Mouse (Mus musculus): ENCODE measurements around the gene Lrrc25. TPM values are rescaled to one million over a fixed set of nuclear protein-coding genes. Genes with fewer than 3 reads are reported as not detected.

The Lrrc25 gene
- polyA plus RNA-seq, 1 experiment from 2014 or later = 1.1 TPM

- Histone ChIP-seq H3K9ac (replicated peaks; ENCODE audit: low read depth, low read length) (no peak overlapping the region), H3K27me3 (replicated peaks; ENCODE audit: control insufficient read depth, insufficient read depth, low read length) (peaks cover 5% of the 10 kb centered on the region; the same call in 1 of the 2 replicates), H3K4me2 (ENCODE audit: low read length) (no peak overlapping the region), H3K4me1 (replicated peaks; ENCODE audit: control insufficient read depth, insufficient read depth, low read length) (peaks cover 51% of the 10 kb centered on the region), H3K9me3 (ENCODE audit: control insufficient read depth, low read length) (no peaks in the 10 kb centered on the region), H3K27ac (ENCODE audit: low read length) (no peak overlapping the region), H3K36me3 (ENCODE audit: control insufficient read depth, insufficient read depth) (no peaks in the 10 kb centered on the region; the same call in 1 of the 2 replicates), H3K4me3 (replicated peaks; ENCODE audit: low read length) (no peak overlapping the region)
- WGBS = 91% methylated on average over 9 of the region's 9 CpGs
- no peak for ATAC-seq
Observed at GRCm38 (mm10) chr8:70605871-70606779, 9.8 kb upstream of the Lrrc25 start.

GRCm38 (mm10) chr8:70606780-70607602 lies 9.0 kb upstream of the Lrrc25 start:
- Histone ChIP-seq H3K27me3 (replicated peaks; ENCODE audit: control insufficient read depth, insufficient read depth, low read length) (peaks cover 5% of the 10 kb centered on the region; the same call in 1 of the 2 replicates), H3K4me3 (replicated peaks; ENCODE audit: low read length) (peak overlapping the region; percentile 82), H3K4me1 (replicated peaks; ENCODE audit: control insufficient read depth, insufficient read depth, low read length) (peaks cover 50% of the 10 kb centered on the region), H3K9ac (replicated peaks; ENCODE audit: low read depth, low read length) (peak overlapping the region; percentile 87), H3K36me3 (ENCODE audit: control insufficient read depth, insufficient read depth) (no peaks in the 10 kb centered on the region; the same call in 1 of the 2 replicates), H3K4me2 (ENCODE audit: low read length) (peak overlapping the region; percentile 87), H3K9me3 (ENCODE audit: control insufficient read depth, low read length) (no peaks in the 10 kb centered on the region), H3K27ac (ENCODE audit: low read length) (no peak overlapping the region)
- 69% methylated on average over 18 of the region's 18 CpGs for WGBS
- no peak for ATAC-seq

GRCm38 (mm10) chr8:70607603-70607897 lies 8.4 kb upstream of the Lrrc25 start:
- Histone ChIP-seq H3K4me2 (ENCODE audit: low read length) (peak overlapping the region; percentile 87), H3K9ac (replicated peaks; ENCODE audit: low read depth, low read length) (peak overlapping the region; percentile 87), H3K36me3 (ENCODE audit: control insufficient read depth, insufficient read depth) (no peaks in the 10 kb centered on the region; the same call in 1 of the 2 replicates), H3K9me3 (ENCODE audit: control insufficient read depth, low read length) (no peaks in the 10 kb centered on the region), H3K27ac (ENCODE audit: low read length) (no peak overlapping the region), H3K27me3 (replicated peaks; ENCODE audit: control insufficient read depth, insufficient read depth, low read length) (peaks cover 5% of the 10 kb centered on the region; the same call in 1 of the 2 replicates), H3K4me3 (replicated peaks; ENCODE audit: low read length) (peak overlapping the region; percentile 82), H3K4me1 (replicated peaks; ENCODE audit: control insufficient read depth, insufficient read depth, low read length) (peaks cover 49% of the 10 kb centered on the region)
- ATAC-seq = no peak
- WGBS = 34% methylated on average over 6 of the region's 6 CpGs

GRCm38 (mm10) chr8:70607898-70608748 lies 7.8 kb upstream of the Lrrc25 start:
- no peaks in the 10 kb centered on the region for H3K9me3 ChIP-seq (ENCODE audit: control insufficient read depth, low read length)
- peak overlapping the region; percentile 32 for H3K27ac ChIP-seq (ENCODE audit: low read length)
- no peaks in the 10 kb centered on the region for H3K36me3 ChIP-seq (ENCODE audit: control insufficient read depth, insufficient read depth)
- peaks cover 5% of the 10 kb centered on the region; the same call in 1 of the 2 replicates for H3K27me3 ChIP-seq (replicated peaks; ENCODE audit: control insufficient read depth, insufficient read depth, low read length)
- 0 out of 2 replicates have a peak, but pooled peaks have one; percentile 13 for ATAC-seq
- peak overlapping the region; percentile 82 for H3K4me3 ChIP-seq (replicated peaks; ENCODE audit: low read length)
- H3K9ac ChIP-seq (replicated peaks; ENCODE audit: low read depth, low read length) = peak overlapping the region; percentile 87
- peaks cover 49% of the 10 kb centered on the region for H3K4me1 ChIP-seq (replicated peaks; ENCODE audit: control insufficient read depth, insufficient read depth, low read length)
- 2% methylated on average over 84 of the region's 84 CpGs for WGBS
- peak overlapping the region; percentile 87 for H3K4me2 ChIP-seq (ENCODE audit: low read length)

GRCm38 (mm10) chr8:70608749-70609367 lies 7.1 kb upstream of the Lrrc25 start, which contains the start of gene Ssbp4:
Gene Ssbp4, minus strand, starts transcription at chr8:70608872.
- Histone ChIP-seq H3K9ac (replicated peaks; ENCODE audit: low read depth, low read length) (peak within 1 kb of the TSS; percentile 87), H3K27ac (ENCODE audit: low read length) (peak within 1 kb of the TSS; percentile 64), H3K27me3 (replicated peaks; ENCODE audit: control insufficient read depth, insufficient read depth, low read length) (peaks cover 5% of the 10 kb centered on the region; the same call in 1 of the 2 replicates), H3K9me3 (ENCODE audit: control insufficient read depth, low read length) (no peaks in the 10 kb centered on the region), H3K4me1 (replicated peaks; ENCODE audit: control insufficient read depth, insufficient read depth, low read length) (peaks cover 49% of the 10 kb centered on the region), H3K4me3 (replicated peaks; ENCODE audit: low read length) (peak within 1 kb of the TSS; percentile 82), H3K36me3 (ENCODE audit: control insufficient read depth, insufficient read depth) (no peaks in the 10 kb centered on the region), H3K4me2 (ENCODE audit: low read length) (peak within 1 kb of the TSS; percentile 87)
- WGBS = 6% methylated on average over 26 of the region's 26 CpGs
- ATAC-seq = no peak

GRCm38 (mm10) chr8:70609368-70609848 lies 6.5 kb upstream of the Lrrc25 start:
- H3K36me3 ChIP-seq (ENCODE audit: control insufficient read depth, insufficient read depth) = no peaks in the 10 kb centered on the region
- H3K27ac ChIP-seq (ENCODE audit: low read length) = peak overlapping the region; percentile 64
- peak; percentile 24 for ATAC-seq
- no peaks in the 10 kb centered on the region for H3K9me3 ChIP-seq (ENCODE audit: control insufficient read depth, low read length)
- peak overlapping the region; percentile 49 for H3K9ac ChIP-seq (replicated peaks; ENCODE audit: low read depth, low read length)
- H3K27me3 ChIP-seq (replicated peaks; ENCODE audit: control insufficient read depth, insufficient read depth, low read length) = peaks cover 5% of the 10 kb centered on the region; the same call in 1 of the 2 replicates
- peak overlapping the region; percentile 79 for H3K4me2 ChIP-seq (ENCODE audit: low read length)
- peaks cover 49% of the 10 kb centered on the region for H3K4me1 ChIP-seq (replicated peaks; ENCODE audit: control insufficient read depth, insufficient read depth, low read length)
- H3K4me3 ChIP-seq (replicated peaks; ENCODE audit: low read length) = peak overlapping the region; percentile 40
- 1% methylated on average over 33 of the region's 39 CpGs for WGBS

GRCm38 (mm10) chr8:70609849-70610795 lies 5.8 kb upstream of the Lrrc25 start:
- ATAC-seq = peak; percentile 29
- Histone ChIP-seq H3K9me3 (ENCODE audit: control insufficient read depth, low read length) (no peaks in the 10 kb centered on the region), H3K36me3 (ENCODE audit: control insufficient read depth, insufficient read depth) (no peaks in the 10 kb centered on the region), H3K9ac (replicated peaks; ENCODE audit: low read depth, low read length) (peak overlapping the region; percentile 49), H3K4me3 (replicated peaks; ENCODE audit: low read length) (peak overlapping the region; percentile 40), H3K4me1 (replicated peaks; ENCODE audit: control insufficient read depth, insufficient read depth, low read length) (peaks cover 49% of the 10 kb centered on the region), H3K4me2 (ENCODE audit: low read length) (peak overlapping the region; percentile 79), H3K27me3 (replicated peaks; ENCODE audit: control insufficient read depth, insufficient read depth, low read length) (peaks cover 5% of the 10 kb centered on the region; the same call in 1 of the 2 replicates), H3K27ac (ENCODE audit: low read length) (peak overlapping the region; percentile 64)
- WGBS = 1% methylated on average over 40 of the region's 45 CpGs

All from forebrain, embryonic 16.5 days (tissue).